In genomic region chr4:62780837-62781236, GRCm38 (mm10) we compare ENCODE assay signal across 7 mouse cellular contexts.
A peak's percentile ranks its signal among the peaks of the same experiment; 100 is the strongest.
DNase-seq lines count a peak whose midpoint lies in the region; ATAC-seq and TF ChIP-seq lines count a peak whose summit lies in the region.

No protein-coding gene starts in this region.

- H3K9ac ChIP-seq in lung, embryonic 14.5 days, result peak overlapping the region; percentile 31; the same call in 1 of the 2 replicates
- H3K9ac ChIP-seq in forebrain, embryonic 13.5 days, result 0 out of 2 replicates have a peak overlapping the region, but pooled peaks have one; percentile 40
- H3K9ac ChIP-seq in liver, embryonic 13.5 days, result no peak overlapping the region

- 0 out of 2 replicates have a peak, but pooled peaks cover 4% of the 10 kb centered on the region for H3K27me3 ChIP-seq in lung, embryonic 14.5 days (ENCODE audit: insufficient read depth, low read length)
- peaks cover 17% of the 10 kb centered on the region for H3K27me3 ChIP-seq in forebrain, embryonic 13.5 days
- peaks cover 12% of the 10 kb centered on the region; the same call in 1 of the 2 replicates for H3K27me3 ChIP-seq in liver, embryonic 13.5 days

- H3K4me1 ChIP-seq in lung, embryonic 14.5 days (ENCODE audit: insufficient read depth), result no peaks in the 10 kb centered on the region
- 0 out of 2 replicates have a peak, but pooled peaks cover 7% of the 10 kb centered on the region for H3K4me1 ChIP-seq in forebrain, embryonic 13.5 days
- H3K4me1 ChIP-seq in liver, embryonic 13.5 days (replicated peaks), result no peaks in the 10 kb centered on the region

- peak; percentile 55; the same call in 1 of the 2 replicates for ATAC-seq in lung, embryonic 14.5 days (ENCODE audit: insufficient read depth)
- ATAC-seq in forebrain, embryonic 13.5 days, result peak; percentile 36
- no peak for ATAC-seq in liver, embryonic 13.5 days (ENCODE audit: low read depth)

- 33% methylated on average over 11 of the region's 11 CpGs for WGBS in lung, embryonic 14.5 days
- WGBS in forebrain, embryonic 13.5 days, result 46% methylated on average over 11 of the region's 11 CpGs
- WGBS in liver, embryonic 13.5 days (ENCODE audit: insufficient replicate concordance), result 36% methylated on average over 11 of the region's 11 CpGs

- TF ChIP-seq CTCF in lung, embryonic 14.5 days (IDR thresholded peaks at IDR 0.05; ENCODE audit: low read depth), result no peak

- H3K36me3 ChIP-seq in lung, embryonic 14.5 days (ENCODE audit: insufficient read depth), result no peaks in the 10 kb centered on the region
- H3K36me3 ChIP-seq in forebrain, embryonic 13.5 days (ENCODE audit: poor library complexity, severe bottlenecking), result no peaks in the 10 kb centered on the region
- H3K36me3 ChIP-seq in liver, embryonic 13.5 days, result no peaks in the 10 kb centered on the region

- DNase-seq in lung, embryonic 14.5 days, result no peak
- DNase-seq in lung, adult 18-20 months, result no peak
- no peak for DNase-seq in liver, embryonic 13.5 days
- DNase-seq in thymus, postnatal 14 days, result peak; percentile 51
- DNase-seq in ovary, postnatal 10 days (ENCODE audit: low spot score), result no peak
- no peak for DNase-seq in right cerebral cortex, postnatal 4 days

- peak overlapping the region; percentile 68 for H3K4me2 ChIP-seq in lung, embryonic 14.5 days
- H3K4me2 ChIP-seq in forebrain, embryonic 13.5 days, result peak overlapping the region; percentile 63
- peak overlapping the region; percentile 51 for H3K4me2 ChIP-seq in liver, embryonic 13.5 days

- peak overlapping the region; percentile 36 for H3K4me3 ChIP-seq in lung, embryonic 14.5 days (ENCODE audit: low read depth, low read length)
- peak overlapping the region; percentile 38 for H3K4me3 ChIP-seq in forebrain, embryonic 13.5 days
- peak overlapping the region; percentile 39 for H3K4me3 ChIP-seq in liver, embryonic 13.5 days (replicated peaks)

- no peaks in the 10 kb centered on the region for H3K9me3 ChIP-seq in lung, embryonic 14.5 days (ENCODE audit: low read depth, low read length)
- H3K9me3 ChIP-seq in forebrain, embryonic 13.5 days (replicated peaks), result no peaks in the 10 kb centered on the region
- H3K9me3 ChIP-seq in liver, embryonic 13.5 days (replicated peaks), result no peaks in the 10 kb centered on the region

- H3K27ac ChIP-seq in lung, embryonic 14.5 days (ENCODE audit: low read depth), result no peak overlapping the region
- H3K27ac ChIP-seq in forebrain, embryonic 13.5 days, result no peak overlapping the region
- H3K27ac ChIP-seq in liver, embryonic 13.5 days, result no peak overlapping the region
